Mouse (Mus musculus): ENCODE results near the gene Elobl. TPM values are rescaled to one million over a fixed set of nuclear protein-coding genes. Genes with fewer than 3 reads are reported as not detected.
"Not testable (repeated sequence)": the region's sequence is repeated elsewhere in the genome, so short reads cannot be mapped to it uniquely, and the experiment has no call there.

Gene Elobl
- polyA plus RNA-seq, 1 experiment from 2014 or later = not detected

DNA sequence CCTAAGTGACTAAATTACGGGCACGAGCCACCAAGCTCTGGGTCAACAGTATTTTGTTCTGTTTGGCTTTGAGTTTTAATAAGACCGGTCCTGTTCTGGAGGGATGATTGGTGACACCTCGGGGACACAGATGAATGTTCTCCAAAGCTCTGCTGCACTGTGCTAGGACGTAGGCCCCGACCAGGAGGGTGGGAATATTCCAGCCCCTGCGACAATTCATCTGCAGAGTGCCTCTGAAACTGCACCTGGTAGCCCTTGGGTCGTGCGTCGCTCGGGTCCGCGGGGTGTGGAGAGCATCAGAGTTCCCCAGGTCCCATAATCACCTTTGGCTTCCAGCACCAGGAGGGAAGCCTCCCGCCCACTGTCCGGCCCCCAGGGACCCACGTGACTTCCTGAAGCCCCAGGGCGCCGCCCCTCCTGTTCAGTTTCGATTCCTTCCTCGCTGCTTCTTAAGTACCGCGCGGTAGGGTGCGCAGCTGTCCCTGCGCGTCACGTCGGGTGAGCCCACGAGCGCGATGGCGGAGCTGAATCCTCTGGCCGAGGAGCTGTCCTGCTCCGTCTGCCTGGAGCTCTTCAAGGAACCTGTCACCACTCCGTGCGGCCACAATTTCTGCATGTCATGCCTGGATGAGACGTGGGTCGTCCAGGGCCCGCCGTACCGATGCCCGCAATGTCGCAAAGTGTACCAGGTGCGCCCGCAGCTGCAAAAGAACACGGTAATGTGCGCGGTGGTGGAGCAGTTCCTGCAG is 32.4 kb upstream of the Elobl start, which contains the start of gene Trim25:
Trim25 (plus strand) TSS at position 403 of the 749 bp plus-strand sequence.
- DNase-seq (peak; percentile 94), ATAC-seq (ENCODE audit: insufficient read depth) (peak; percentile 90)
- peak; percentile 4; the same call in 1 of the 2 replicates for TF ChIP-seq CTCF (IDR thresholded peaks at IDR 0.05; ENCODE audit: low read depth)
- Histone ChIP-seq H3K9me3 (ENCODE audit: low read depth, low read length) (no peaks in the 10 kb centered on the region), H3K27me3 (ENCODE audit: insufficient read depth, low read length) (no peaks in the 10 kb centered on the region), H3K4me1 (ENCODE audit: insufficient read depth) (peaks cover 9% of the 10 kb centered on the region; the same call in 1 of the 2 replicates), H3K4me3 (ENCODE audit: low read depth, low read length) (peak within 1 kb of the TSS; percentile 65), H3K36me3 (ENCODE audit: insufficient read depth) (no peaks in the 10 kb centered on the region), H3K27ac (ENCODE audit: low read depth) (peak within 1 kb of the TSS; percentile 46; the same call in 1 of the 2 replicates), H3K9ac (peak within 1 kb of the TSS; percentile 70), H3K4me2 (peak within 1 kb of the TSS; percentile 80)
- WGBS = 3% methylated on average over 48 of the region's 48 CpGs

DNA sequence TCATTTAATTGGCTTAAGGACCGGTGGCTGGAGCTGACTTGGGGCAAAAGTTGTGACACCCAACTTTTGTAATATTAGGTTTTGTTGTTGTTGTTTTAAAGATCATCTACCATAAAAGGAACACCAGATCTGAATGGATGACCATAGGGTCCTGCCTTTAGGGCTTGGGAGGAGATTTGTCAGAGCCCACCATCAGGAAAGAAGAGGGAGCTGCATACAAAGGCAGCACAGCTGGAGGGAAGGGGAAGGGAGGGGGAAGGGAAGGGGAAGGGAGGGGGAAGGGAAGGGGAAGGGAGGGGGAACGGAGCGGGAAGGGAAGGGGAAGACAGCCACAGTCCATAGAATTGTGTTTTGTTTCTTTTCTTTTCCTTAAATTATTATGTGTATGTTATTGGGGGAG is 31.7 kb upstream of the Elobl start:
- H3K9me3 ChIP-seq (ENCODE audit: low read depth, low read length) = no peaks in the 10 kb centered on the region
- no peaks in the 10 kb centered on the region for H3K27me3 ChIP-seq (ENCODE audit: insufficient read depth, low read length)
- no peak for ATAC-seq (ENCODE audit: insufficient read depth)
- H3K36me3 ChIP-seq (ENCODE audit: insufficient read depth) = no peaks in the 10 kb centered on the region
- WGBS = 29% methylated on average over 3 of the region's 3 CpGs
- no peak overlapping the region for H3K4me3 ChIP-seq (ENCODE audit: low read depth, low read length)
- peaks cover 9% of the 10 kb centered on the region; the same call in 1 of the 2 replicates for H3K4me1 ChIP-seq (ENCODE audit: insufficient read depth)
- no peak overlapping the region for H3K27ac ChIP-seq (ENCODE audit: low read depth)
- no peak for TF ChIP-seq CTCF (IDR thresholded peaks at IDR 0.05; ENCODE audit: low read depth)
- peak overlapping the region; percentile 80 for H3K4me2 ChIP-seq
- DNase-seq = no peak
- no peak overlapping the region for H3K9ac ChIP-seq

DNA sequence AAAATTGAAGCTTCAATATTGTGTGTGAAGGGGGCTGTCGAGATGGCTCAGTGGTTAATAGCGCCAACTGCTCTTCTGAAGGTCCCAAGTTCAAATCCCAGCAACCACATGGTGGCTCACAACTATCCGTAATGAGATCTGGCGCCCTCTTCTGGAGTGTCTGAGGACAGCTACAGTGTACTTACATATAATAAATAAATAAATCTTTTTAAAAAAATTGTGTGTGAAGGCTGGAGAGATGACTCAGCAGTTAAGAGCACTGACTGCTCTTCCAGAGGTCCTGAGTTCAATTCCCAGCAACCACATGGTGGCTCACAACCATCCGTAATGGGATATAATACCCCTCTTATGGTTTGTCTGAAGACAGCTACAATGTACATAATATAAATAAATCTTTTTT is 30.6 kb upstream of the Elobl start:
- not testable (repeated sequence) for H3K4me3 ChIP-seq (ENCODE audit: low read depth, low read length); H3K9me3 ChIP-seq (ENCODE audit: low read depth, low read length)

DNA sequence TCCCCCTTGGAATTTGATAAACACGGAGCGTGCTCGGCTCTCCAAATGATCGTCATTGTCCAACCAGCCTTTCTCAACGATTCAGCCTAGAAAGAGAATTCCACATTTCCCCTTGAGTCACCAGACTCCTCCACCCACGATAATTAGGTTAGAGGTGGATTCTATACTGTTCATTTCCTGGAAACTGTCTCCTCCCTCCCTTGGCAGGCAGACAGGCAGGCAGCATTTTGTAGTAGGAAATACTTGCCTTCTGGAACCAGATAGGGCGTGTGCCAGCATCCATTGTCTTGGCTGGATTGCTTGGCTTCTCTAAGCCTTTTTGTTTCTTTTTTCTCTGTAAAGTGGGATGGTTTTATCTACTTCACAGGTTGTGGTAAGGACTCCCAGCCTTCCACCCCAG is 29.7 kb upstream of the Elobl start:
- no peak for TF ChIP-seq CTCF (IDR thresholded peaks at IDR 0.05; ENCODE audit: low read depth)

More for the DNA sequence above, 30.6 kb upstream of the Elobl start:
- H3K9ac ChIP-seq; H3K27me3 ChIP-seq (ENCODE audit: insufficient read depth, low read length); H3K4me1 ChIP-seq (ENCODE audit: insufficient read depth); H3K4me2 ChIP-seq; H3K27ac ChIP-seq (ENCODE audit: low read depth); DNase-seq; H3K36me3 ChIP-seq (ENCODE audit: insufficient read depth); ATAC-seq (ENCODE audit: insufficient read depth): not testable (repeated sequence)
- 84% methylated on average over 5 of the region's 5 CpGs for WGBS

DNA sequence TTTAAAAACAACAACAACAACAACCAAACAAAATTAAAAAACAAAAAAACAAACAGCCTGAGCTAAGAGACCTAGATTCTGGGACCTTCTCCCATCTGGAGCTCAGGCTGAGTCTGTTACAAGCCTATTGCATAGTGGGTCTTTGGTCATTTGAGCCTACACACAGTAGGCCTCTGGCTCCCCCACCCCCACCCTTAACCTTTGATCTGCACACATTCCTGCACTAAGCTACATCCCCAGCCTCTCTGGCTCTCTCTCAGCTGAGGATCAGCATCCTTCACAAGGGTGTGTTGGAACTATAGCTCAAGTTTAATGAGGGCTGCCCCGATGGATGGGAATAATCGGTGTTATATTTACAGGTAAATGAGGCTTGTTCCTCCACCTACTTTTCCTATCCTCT is 28.9 kb upstream of the Elobl start:
- no peak for TF ChIP-seq CTCF (IDR thresholded peaks at IDR 0.05; ENCODE audit: low read depth)
- H3K36me3 ChIP-seq (ENCODE audit: insufficient read depth) = peaks cover 9% of the 10 kb centered on the region
- DNase-seq (no peak), ATAC-seq (ENCODE audit: insufficient read depth) (no peak)
- no peaks in the 10 kb centered on the region for H3K27me3 ChIP-seq (ENCODE audit: insufficient read depth, low read length)
- 79% methylated on average over 2 of the region's 2 CpGs for WGBS
- no peaks in the 10 kb centered on the region for H3K9me3 ChIP-seq (ENCODE audit: low read depth, low read length)
- no peak overlapping the region for H3K9ac ChIP-seq
- no peaks in the 10 kb centered on the region for H3K4me1 ChIP-seq (ENCODE audit: insufficient read depth)
- no peak overlapping the region for H3K4me3 ChIP-seq (ENCODE audit: low read depth, low read length)
- H3K27ac ChIP-seq (ENCODE audit: low read depth) = no peak overlapping the region
- H3K4me2 ChIP-seq = no peak overlapping the region

More for the DNA sequence above, 29.7 kb upstream of the Elobl start:
- Histone ChIP-seq H3K36me3 (ENCODE audit: insufficient read depth) (peaks cover under 1% of the 10 kb centered on the region; the same call in 1 of the 2 replicates), H3K27me3 (ENCODE audit: insufficient read depth, low read length) (no peaks in the 10 kb centered on the region), H3K4me3 (ENCODE audit: low read depth, low read length) (no peak overlapping the region), H3K9ac (no peak overlapping the region), H3K4me1 (ENCODE audit: insufficient read depth) (no peaks in the 10 kb centered on the region), H3K9me3 (ENCODE audit: low read depth, low read length) (no peaks in the 10 kb centered on the region), H3K4me2 (no peak overlapping the region), H3K27ac (ENCODE audit: low read depth) (no peak overlapping the region)
- 53% methylated on average over 7 of the region's 7 CpGs for WGBS
- DNase-seq = peak; percentile 55
- no peak for ATAC-seq (ENCODE audit: insufficient read depth)

DNA sequence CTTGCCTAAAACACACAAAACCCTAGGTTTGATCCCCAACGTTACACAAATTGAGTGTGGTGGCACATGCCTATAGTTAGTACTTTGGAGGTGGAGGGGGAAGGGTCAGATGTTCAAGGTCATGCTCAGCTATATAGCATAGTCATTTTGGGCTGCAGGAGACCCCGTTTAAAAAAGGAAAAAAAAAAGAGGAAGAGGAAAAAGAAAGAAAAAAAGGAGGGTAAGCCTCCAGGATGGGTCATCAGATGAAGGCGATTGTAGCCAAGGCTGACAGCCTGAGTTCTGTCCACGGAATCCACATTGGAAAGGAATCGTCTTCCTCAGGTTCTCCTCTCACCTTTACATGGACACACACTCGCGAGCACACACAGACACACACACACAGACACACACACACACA is 27.8 kb upstream of the Elobl start:
- ATAC-seq (ENCODE audit: insufficient read depth) = no peak
- no peak overlapping the region for H3K27ac ChIP-seq (ENCODE audit: low read depth)

DNA sequence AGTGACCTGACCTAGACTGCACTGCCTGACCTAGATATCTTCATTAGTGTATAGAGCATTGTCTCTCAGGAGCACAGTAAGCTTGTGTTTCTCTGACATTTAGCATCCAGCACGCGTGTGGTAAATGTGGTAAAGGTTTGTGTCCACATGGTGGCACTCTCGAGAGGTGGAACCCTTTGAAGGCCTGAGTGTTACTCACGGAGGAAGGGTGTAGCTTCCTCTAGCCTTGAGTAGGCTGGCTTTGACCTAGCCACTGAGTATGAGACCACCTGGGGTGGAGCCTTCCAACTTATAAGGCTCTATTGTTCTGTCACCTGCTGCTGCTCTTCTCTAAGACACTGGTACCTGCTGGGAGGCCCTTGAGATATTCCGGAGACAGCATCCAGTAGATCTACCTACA is 26.9 kb upstream of the Elobl start:
- no peak overlapping the region for H3K4me3 ChIP-seq (ENCODE audit: low read depth, low read length)
- H3K27me3 ChIP-seq (ENCODE audit: insufficient read depth, low read length) = no peaks in the 10 kb centered on the region
- peak; percentile 79 for DNase-seq
- peak; percentile 69 for TF ChIP-seq CTCF (IDR thresholded peaks at IDR 0.05; ENCODE audit: low read depth)
- no peaks in the 10 kb centered on the region for H3K4me1 ChIP-seq (ENCODE audit: insufficient read depth)
- no peak overlapping the region for H3K4me2 ChIP-seq
- peaks cover 14% of the 10 kb centered on the region for H3K36me3 ChIP-seq (ENCODE audit: insufficient read depth)
- 17% methylated on average over 5 of the region's 5 CpGs for WGBS
- ATAC-seq (ENCODE audit: insufficient read depth) = peak; percentile 53; the same call in 1 of the 2 replicates
- H3K27ac ChIP-seq (ENCODE audit: low read depth) = no peak overlapping the region
- H3K9ac ChIP-seq = no peak overlapping the region
- H3K9me3 ChIP-seq (ENCODE audit: low read depth, low read length) = no peaks in the 10 kb centered on the region

More for the DNA sequence above, 27.8 kb upstream of the Elobl start:
- Histone ChIP-seq H3K9me3 (ENCODE audit: low read depth, low read length) (no peaks in the 10 kb centered on the region), H3K4me3 (ENCODE audit: low read depth, low read length) (no peak overlapping the region), H3K36me3 (ENCODE audit: insufficient read depth) (peaks cover 10% of the 10 kb centered on the region), H3K9ac (no peak overlapping the region), H3K27me3 (ENCODE audit: insufficient read depth, low read length) (no peaks in the 10 kb centered on the region), H3K4me1 (ENCODE audit: insufficient read depth) (no peaks in the 10 kb centered on the region), H3K4me2 (no peak overlapping the region)
- no peak for DNase-seq
- 79% methylated on average over 7 of the region's 7 CpGs for WGBS
- no peak for TF ChIP-seq CTCF (IDR thresholded peaks at IDR 0.05; ENCODE audit: low read depth)

All from lung, embryonic 14.5 days (tissue).